Mouse (Mus musculus) granulocyte monocyte progenitor cell, adult 5-6 weeks (primary cell): ENCODE data around the gene Atp2a2. TPM values are rescaled to one million over a fixed set of nuclear protein-coding genes. Genes with fewer than 3 reads are reported as not detected.
"Not testable (repeated sequence)": the region's sequence is repeated elsewhere in the genome, so short reads cannot be mapped to it uniquely, and the experiment has no call there.

Experiments
- ATAC-seq: replicated peaks from 2 replicates; pipeline ENCODE4 v1.8.0; 2016; ENCODE audit warnings: mild to moderate bottlenecking, moderate TSS enrichment, inconsistent platforms; ENCODE audit not compliant: poor library complexity, severe bottlenecking
- total RNA-seq, 2 experiments: library from RNA; stranded (forward) in 1 of 2; stranded (reverse) in 1 of 2; fragments of 200-712, 200-1000 nt in 1 of 2; fragments of >200 nt in 1 of 2; fragmentation: Nextera tagmentation in 1 of 2; gene quantifications; 2 replicates each; pipeline ENCODE4 v1.2.3; 2014 to 2017

The Atp2a2 gene
- total RNA-seq, 2 experiments from 2014 or later = 77.6 to 118 TPM

DNA sequence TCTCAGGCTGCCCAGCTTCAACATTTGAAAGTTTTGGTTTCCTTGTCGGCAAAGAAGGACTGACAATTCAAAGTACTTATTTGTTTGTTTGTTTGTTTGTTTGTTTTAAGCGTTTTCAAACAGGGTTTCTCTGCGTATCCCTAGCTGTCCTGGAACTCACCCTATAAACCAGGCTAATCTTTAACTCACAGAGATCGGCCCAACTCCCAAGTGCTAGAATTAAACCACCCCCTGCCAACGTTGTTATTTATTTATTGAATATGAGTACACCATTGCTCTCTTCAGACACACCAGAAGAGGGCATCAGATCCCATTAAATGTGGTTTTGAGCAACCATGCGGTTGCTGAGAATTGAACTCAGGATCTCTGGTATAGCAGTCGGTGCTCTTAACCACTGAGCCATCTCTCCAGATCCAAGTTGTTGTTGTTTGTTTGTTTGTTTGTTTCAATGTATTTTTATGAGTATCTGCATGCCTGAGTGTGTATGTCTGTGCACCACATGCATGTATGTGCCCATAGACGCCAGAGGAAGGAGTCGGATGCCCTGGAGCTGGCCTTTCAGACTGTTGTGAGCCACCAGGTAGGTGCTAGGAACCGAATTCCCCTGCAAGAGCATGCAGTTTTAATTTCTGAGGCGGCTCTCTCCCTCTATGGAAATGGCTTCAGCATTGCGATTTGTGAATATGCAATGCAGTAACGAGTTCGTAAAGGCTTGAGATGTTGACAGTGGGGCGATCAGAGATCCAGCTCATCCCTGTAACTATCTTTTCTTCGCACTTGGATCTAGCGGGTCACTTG lies 80.6 kb downstream of the Atp2a2 start, which contains the start of gene Anapc7:
TSS of gene Anapc7 (plus strand) at position 423 of the 798 bp plus-strand sequence.
- no peak; the same call in none of the 2 replicates for ATAC-seq

DNA sequence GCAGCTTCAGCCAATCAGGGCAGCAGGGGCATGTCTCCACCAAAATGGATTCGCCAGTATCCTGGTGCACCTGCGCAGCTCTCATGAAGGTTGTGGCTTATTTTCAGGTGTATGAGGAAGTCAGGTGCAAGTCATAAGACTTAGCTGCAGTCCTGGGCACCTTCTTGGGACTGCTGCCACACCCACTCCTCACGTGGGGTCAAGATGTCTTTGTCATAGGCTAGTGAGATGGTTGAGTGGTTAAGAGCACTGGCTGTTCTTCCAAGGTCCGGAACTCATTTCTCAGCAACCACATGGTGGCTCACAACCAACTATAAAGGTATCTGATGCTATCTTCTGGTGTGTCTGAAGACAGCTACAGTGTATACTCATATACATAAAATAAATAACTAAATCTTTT lies 81.3 kb downstream of the Atp2a2 start:
- not testable (repeated sequence) for ATAC-seq

DNA sequence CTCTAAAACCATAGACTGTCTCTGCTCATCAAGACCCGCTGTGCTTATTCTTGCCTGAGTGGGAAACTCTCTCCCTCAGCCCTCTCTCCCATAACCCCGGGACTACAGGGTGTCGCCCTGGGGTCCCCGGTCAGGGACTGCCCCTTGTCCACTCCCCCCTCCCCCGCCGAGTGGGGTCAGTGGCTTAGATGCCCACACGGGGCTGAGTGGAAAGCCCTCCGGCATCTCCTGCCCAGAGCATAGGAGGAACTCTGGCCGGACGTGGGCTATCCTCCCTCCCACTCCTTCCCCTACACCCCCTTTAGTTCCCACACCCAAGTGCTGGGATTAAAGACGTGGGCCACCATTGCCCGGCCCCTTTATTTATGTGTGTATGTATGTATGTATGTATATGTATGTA lies 86.6 kb downstream of the Atp2a2 start:
- no peak for ATAC-seq

DNA sequence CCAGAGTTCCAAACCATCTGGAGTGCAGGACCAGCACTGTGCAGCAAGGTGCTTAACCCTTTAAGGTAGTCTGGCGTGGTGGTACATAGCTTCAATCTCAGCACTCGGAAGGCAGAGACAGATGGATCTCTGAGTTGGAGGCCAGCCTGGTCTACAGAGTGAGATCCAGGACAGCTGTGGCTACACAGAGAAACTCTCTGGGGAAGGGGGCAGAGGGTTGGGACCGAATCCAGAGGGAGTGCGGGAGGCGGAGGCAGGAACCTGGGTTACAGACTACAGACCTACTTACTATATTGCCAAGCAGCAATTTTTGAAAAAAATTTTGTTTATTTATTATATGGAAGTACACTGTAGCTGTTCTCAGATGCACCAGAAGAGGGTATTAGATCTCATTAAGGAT lies 87.7 kb downstream of the Atp2a2 start:
- no peak for ATAC-seq

DNA sequence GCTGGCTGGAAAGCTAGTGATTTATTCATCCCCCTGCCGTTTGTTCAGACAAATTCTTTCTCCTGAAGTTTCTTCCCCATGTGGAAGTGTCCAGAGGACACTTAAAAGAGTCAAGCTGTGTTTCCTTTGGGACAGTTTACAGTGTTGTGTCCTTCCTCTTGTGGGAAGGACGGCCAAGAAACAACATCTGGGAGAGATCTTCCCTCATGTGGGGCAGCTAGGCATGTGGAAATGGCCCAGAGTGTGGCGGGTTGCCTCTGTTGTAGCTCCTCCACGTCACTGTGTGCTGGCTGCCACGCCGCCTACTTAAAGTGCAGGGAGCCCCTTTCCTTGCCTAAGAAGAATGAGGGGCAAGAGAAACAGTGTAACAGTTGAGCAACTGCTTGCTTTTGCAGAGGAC lies 89.2 kb downstream of the Atp2a2 start:
- ATAC-seq = no peak

DNA sequence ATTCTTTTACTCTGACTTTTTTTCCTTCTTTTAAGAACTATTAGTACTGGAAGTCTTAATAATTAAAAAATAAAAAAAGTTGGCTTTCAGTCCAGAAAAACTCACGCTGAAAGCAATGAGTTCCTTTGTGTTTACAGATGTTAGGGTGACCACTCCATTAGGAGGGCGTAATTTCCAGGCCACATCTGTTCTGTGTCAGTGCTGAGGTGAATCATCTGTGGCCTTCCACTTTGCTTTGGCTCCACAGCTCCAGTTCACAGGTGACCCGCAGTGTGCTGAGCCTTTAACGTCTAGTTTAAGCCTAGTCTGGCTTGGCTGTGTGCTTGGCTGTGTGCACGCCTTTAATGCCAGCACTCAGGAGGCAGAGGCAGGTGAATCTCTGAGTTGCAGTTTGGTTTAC lies 90.1 kb downstream of the Atp2a2 start:
- ATAC-seq = no peak

DNA sequence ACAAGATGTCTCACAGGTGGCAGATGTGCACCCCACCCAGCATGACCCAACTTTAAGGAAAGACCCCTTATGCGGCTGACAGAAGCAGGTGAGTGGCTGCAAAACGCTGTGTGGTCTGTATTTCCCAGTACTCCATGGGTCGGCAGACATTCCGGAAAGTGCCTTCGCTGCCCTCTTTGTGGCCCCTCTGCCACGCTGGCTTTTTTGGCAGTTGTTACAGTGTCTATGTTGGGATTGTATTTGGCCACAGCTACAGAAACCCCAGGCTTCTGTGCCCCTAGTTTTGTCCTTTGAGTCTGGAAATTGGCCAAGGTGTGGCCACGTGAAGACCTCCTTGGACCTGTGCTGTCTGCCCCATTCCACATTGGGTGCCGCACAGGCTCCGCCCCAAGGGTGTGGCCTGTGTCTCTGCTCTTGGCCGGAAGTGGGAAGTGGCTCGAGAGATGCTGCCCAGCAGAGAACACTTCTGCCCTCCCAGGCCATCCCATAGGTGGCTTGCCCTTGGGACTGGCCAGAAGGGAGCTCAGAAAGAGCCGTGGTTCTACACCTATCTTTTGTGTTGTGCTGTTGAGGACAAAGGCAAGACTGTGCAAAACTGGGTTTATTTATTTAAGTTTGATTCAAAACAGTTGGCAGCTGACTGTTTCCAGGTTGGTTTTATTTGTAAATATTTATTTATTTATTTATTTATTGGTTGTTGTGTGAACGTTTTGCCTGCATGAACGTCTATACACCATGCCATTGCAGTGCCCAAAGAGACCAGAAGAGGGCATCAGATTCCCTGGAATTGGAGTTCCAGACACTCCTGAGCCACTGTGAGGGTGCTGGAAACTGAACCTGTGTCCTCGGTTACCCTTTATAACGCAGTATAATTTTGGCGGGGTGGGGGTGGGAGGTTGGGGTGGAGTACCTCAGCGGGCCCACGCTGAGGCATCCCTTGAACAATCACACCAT lies 92.1 kb downstream of the Atp2a2 start:
- no peak; the same call in 1 of the 2 replicates for ATAC-seq

DNA sequence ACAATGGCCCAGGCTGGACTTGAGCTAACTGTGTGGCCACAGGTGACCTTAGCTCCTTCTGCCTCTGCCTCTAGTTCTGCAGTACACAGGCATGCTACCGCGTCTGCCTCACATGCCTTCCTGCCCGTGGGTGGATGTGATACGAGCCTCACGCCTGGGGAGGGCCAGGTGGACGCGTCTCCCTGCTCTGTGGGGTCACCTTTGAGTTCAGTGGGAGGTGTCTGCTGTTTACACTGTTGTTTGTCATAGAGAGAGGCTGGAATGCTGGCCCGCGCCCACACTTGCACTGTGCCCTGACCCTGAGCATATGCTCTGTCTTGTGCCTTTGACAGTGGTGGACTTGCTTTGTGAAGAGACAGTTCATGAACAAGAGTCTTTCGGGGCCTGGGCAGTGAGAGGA lies 96.5 kb downstream of the Atp2a2 start:
- no peak for ATAC-seq

Other genes starting within 250 kb of the Atp2a2 start
- 7.2 and 9.3 TPM in 2 replicates for gene Tctn1, start 237.8 kb downstream of the Atp2a2 start, total RNA-seq (2014; fragmentation: Nextera tagmentation)
- 1.8 and 4.3 TPM in 2 replicates for gene Tctn1, start 237.8 kb downstream of the Atp2a2 start, total RNA-seq (2017)
- gene Pptc7, start 217.9 kb downstream of the Atp2a2 start, total RNA-seq (2014; fragmentation: Nextera tagmentation) = 12.0 and 14.8 TPM in 2 replicates
- 17.2 TPM in 2 replicates for gene Pptc7, start 217.9 kb downstream of the Atp2a2 start, total RNA-seq (2017)
- gene Rad9b, start 148.0 kb downstream of the Atp2a2 start, total RNA-seq (2014; fragmentation: Nextera tagmentation) = 1.2 and 3.3 TPM in 2 replicates
- gene Rad9b, start 148.0 kb downstream of the Atp2a2 start, total RNA-seq (2017) = 4.6 and 5.6 TPM in 2 replicates
- gene Vps29, start 147.9 kb downstream of the Atp2a2 start, total RNA-seq (2014; fragmentation: Nextera tagmentation) = 118 and 128 TPM in 2 replicates
- 89.8 and 105 TPM in 2 replicates for gene Vps29, start 147.9 kb downstream of the Atp2a2 start, total RNA-seq (2017)
- gene Gpn3, start 130.3 kb downstream of the Atp2a2 start, total RNA-seq (2014; fragmentation: Nextera tagmentation) = 35.0 and 59.8 TPM in 2 replicates
- gene Gpn3, start 130.3 kb downstream of the Atp2a2 start, total RNA-seq (2017) = 42.2 and 51.9 TPM in 2 replicates
- gene Fam216a, start 129.9 kb downstream of the Atp2a2 start, total RNA-seq (2014; fragmentation: Nextera tagmentation) = 13.4 and 21.1 TPM in 2 replicates
- 51.9 and 57.9 TPM in 2 replicates for gene Fam216a, start 129.9 kb downstream of the Atp2a2 start, total RNA-seq (2017)
- gene Arpc3, start 110.3 kb downstream of the Atp2a2 start, total RNA-seq (2014; fragmentation: Nextera tagmentation) = 271 and 276 TPM in 2 replicates
- 988 and 1,056 TPM in 2 replicates for gene Arpc3, start 110.3 kb downstream of the Atp2a2 start, total RNA-seq (2017)
- 13.8 and 27.3 TPM in 2 replicates for gene Anapc7, start 80.5 kb downstream of the Atp2a2 start, total RNA-seq (2014; fragmentation: Nextera tagmentation)
- 17.5 and 24.2 TPM in 2 replicates for gene Anapc7, start 80.5 kb downstream of the Atp2a2 start, total RNA-seq (2017)
- 0.67 and 1.5 TPM in 2 replicates for gene Ift81, start 112.3 kb upstream of the Atp2a2 start, total RNA-seq (2014; fragmentation: Nextera tagmentation)
- gene Ift81, start 112.3 kb upstream of the Atp2a2 start, total RNA-seq (2017) = 2.7 and 9.5 TPM in 2 replicates
- gene P2rx7, start 141.7 kb upstream of the Atp2a2 start, total RNA-seq (2014; fragmentation: Nextera tagmentation) = 6.8 and 16.7 TPM in 2 replicates
- 7.6 and 18.3 TPM in 2 replicates for gene P2rx7, start 141.7 kb upstream of the Atp2a2 start, total RNA-seq (2017)
- gene P2rx4, start 205.3 kb upstream of the Atp2a2 start, total RNA-seq (2014; fragmentation: Nextera tagmentation) = 40.6 and 45.9 TPM in 2 replicates
- 7.2 and 17.1 TPM in 2 replicates for gene P2rx4, start 205.3 kb upstream of the Atp2a2 start, total RNA-seq (2017)